ENCODE assay signal across 14 mouse cellular contexts in the genomic region with DNA sequence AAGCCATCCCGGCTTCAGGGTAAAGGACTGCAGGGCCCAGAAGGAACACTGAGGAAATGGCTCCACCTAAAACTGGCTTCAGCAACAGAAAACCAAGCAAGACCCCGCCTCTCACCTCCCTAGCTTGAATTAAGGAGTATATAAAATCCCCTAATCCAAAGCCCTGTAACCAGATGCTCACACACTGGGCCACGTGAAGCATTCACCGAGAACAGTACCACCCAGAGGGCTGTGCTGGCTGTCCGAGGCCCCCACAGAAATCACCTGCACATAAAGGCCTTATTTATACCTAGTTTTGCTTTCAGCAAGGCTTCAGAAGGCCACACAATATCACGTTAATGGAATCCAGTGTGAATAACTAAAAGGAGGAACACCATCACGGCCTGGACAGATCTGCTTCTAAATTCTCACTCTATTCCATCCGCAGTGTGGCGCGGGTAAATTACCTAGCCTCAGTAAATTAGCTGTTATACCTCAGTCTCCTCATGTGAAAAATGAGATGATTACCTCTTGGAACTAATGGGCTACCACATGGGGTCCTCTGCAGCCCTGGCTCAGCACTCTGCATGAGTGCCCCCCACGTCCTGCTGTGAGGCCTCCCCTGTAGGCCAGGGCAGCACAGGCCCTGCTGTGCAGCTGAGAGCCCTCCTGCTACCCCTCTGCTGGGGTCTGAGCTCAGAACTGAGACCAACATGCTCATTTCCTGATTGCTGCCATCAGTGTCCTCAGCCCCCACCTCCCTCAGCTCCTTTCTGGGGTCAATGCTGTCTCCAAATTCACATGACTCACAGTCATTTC. TPM values are rescaled to one million over a fixed set of nuclear protein-coding genes. Genes with fewer than 3 reads are reported as not detected.
DNase-seq lines count a peak whose midpoint lies in the region; ATAC-seq and TF ChIP-seq lines count a peak whose summit lies in the region.
"Had no signal": no experiment of that assay in that cellular context is flagged by ENCODE, and none has a peak within 500 bp of the region (broad histone marks: within the 10 kb centered on the region; RNA-seq: fewer than 3 reads in every experiment).

No protein-coding gene starts in this region.

- no peak for DNase-seq in kidney, postnatal 0 days (ENCODE audit: low spot score)
- DNase-seq in hindbrain, embryonic 10.5 days (ENCODE audit: low spot score): no peak
- no peak for DNase-seq in hindbrain, postnatal 0 days (ENCODE audit: low spot score)
- DNase-seq in layer of hippocampus, adult 18-20 months (ENCODE audit: low spot score in 2 of 2): no peak
- DNase-seq in urinary bladder, postnatal 14 days (ENCODE audit: low spot score): no peak
- DNase-seq: cerebellum, adult 11-12 months; heart, adult 18-20 months; kidney, postnatal 36 days; layer of hippocampus, postnatal 36 days; lung, embryonic 14.5 days had no signal

- H3K4me2 ChIP-seq in kidney, postnatal 0 days (ENCODE audit: low read length): no peak overlapping the region
- no peak overlapping the region for H3K4me2 ChIP-seq in kidney, embryonic 16.5 days (replicated peaks; ENCODE audit: low read depth, low read length)
- no peak overlapping the region for H3K4me2 ChIP-seq in hindbrain, postnatal 0 days (ENCODE audit: low read depth, low read length)
- no peak overlapping the region for H3K4me2 ChIP-seq in neural tube, embryonic 15.5 days
- H3K4me2 ChIP-seq: limb, embryonic 15.5 days; lung, embryonic 14.5 days had no signal

- H3K4me3 ChIP-seq in kidney, postnatal 0 days (replicated peaks; ENCODE audit: low read depth, low read length): no peak overlapping the region
- H3K4me3 ChIP-seq in kidney, embryonic 16.5 days (ENCODE audit: low read length): no peak overlapping the region
- no peak overlapping the region for H3K4me3 ChIP-seq in hindbrain, embryonic 10.5 days
- no peak overlapping the region for H3K4me3 ChIP-seq in hindbrain, postnatal 0 days (ENCODE audit: low read length)
- no peak overlapping the region for H3K4me3 ChIP-seq in neural tube, embryonic 15.5 days (replicated peaks)
- H3K4me3 ChIP-seq: limb, embryonic 15.5 days; megakaryocyte, embryonic 14.5 days had no signal

- 0 out of 2 replicates have a peak, but pooled peaks cover 4% of the 10 kb centered on the region for H3K36me3 ChIP-seq in kidney, postnatal 0 days (ENCODE audit: insufficient read depth, low read length)
- peaks cover 9% of the 10 kb centered on the region for H3K36me3 ChIP-seq in kidney, embryonic 16.5 days (ENCODE audit: insufficient read depth, low read length)
- H3K36me3 ChIP-seq in hindbrain, embryonic 10.5 days: peaks cover 41% of the 10 kb centered on the region
- 0 out of 2 replicates have a peak, but pooled peaks cover 3% of the 10 kb centered on the region for H3K36me3 ChIP-seq in hindbrain, postnatal 0 days (ENCODE audit: insufficient read depth, low read length)
- peaks cover 3% of the 10 kb centered on the region; the same call in 1 of the 2 replicates for H3K36me3 ChIP-seq in neural tube, embryonic 15.5 days

- no peak overlapping the region for H3K9ac ChIP-seq in kidney, postnatal 0 days (ENCODE audit: low read depth, low read length)
- H3K9ac ChIP-seq in kidney, embryonic 16.5 days (replicated peaks; ENCODE audit: low read length): no peak overlapping the region
- H3K9ac ChIP-seq in hindbrain, postnatal 0 days (replicated peaks; ENCODE audit: low read length): no peak overlapping the region
- no peak overlapping the region for H3K9ac ChIP-seq in neural tube, embryonic 15.5 days (replicated peaks)
- H3K9ac ChIP-seq: limb, embryonic 15.5 days; lung, embryonic 14.5 days had no signal

- ATAC-seq in kidney, postnatal 0 days (replicated peaks; ENCODE audit: low FRiP score, low read depth): peak; percentile 29; the same call in 1 of the 2 replicates
- no peak; the same call in 1 of the 2 replicates for ATAC-seq in kidney, embryonic 16.5 days (ENCODE audit: low FRiP score, low TSS enrichment)
- ATAC-seq in hindbrain, postnatal 0 days: peak; percentile 53; the same call in 1 of the 2 replicates
- ATAC-seq in neural tube, embryonic 15.5 days (ENCODE audit: low FRiP score): peak; percentile 83

- H3K9me3 ChIP-seq in kidney, postnatal 0 days (replicated peaks; ENCODE audit: low read length): no peaks in the 10 kb centered on the region
- no peaks in the 10 kb centered on the region for H3K9me3 ChIP-seq in kidney, embryonic 16.5 days (ENCODE audit: low read length)
- H3K9me3 ChIP-seq in hindbrain, embryonic 10.5 days: no peaks in the 10 kb centered on the region
- H3K9me3 ChIP-seq in hindbrain, postnatal 0 days (ENCODE audit: low read length): no peaks in the 10 kb centered on the region
- H3K9me3 ChIP-seq in neural tube, embryonic 15.5 days (replicated peaks): no peaks in the 10 kb centered on the region
- H3K9me3 ChIP-seq: limb, embryonic 15.5 days; megakaryocyte, embryonic 14.5 days had no signal

- 66% methylated on average over 11 of the region's 11 CpGs for WGBS in kidney, postnatal 0 days
- 70% methylated on average over 11 of the region's 11 CpGs for WGBS in kidney, embryonic 16.5 days
- WGBS in hindbrain, embryonic 10.5 days: 71% methylated on average over 11 of the region's 11 CpGs
- 62% methylated on average over 11 of the region's 11 CpGs for WGBS in hindbrain, postnatal 0 days
- WGBS in neural tube, embryonic 15.5 days: 46% methylated on average over 11 of the region's 11 CpGs

- TF ChIP-seq CTCF in kidney, postnatal 0 days (IDR thresholded peaks at IDR 0.05; ENCODE audit: low read depth): no peak
- no peak for TF ChIP-seq CTCF in hindbrain, postnatal 0 days (IDR thresholded peaks at IDR 0.05; ENCODE audit: low read depth)

- H3K27me3 ChIP-seq in kidney, postnatal 0 days (ENCODE audit: insufficient read depth, low read length): no peaks in the 10 kb centered on the region
- H3K27me3 ChIP-seq in kidney, embryonic 16.5 days (ENCODE audit: insufficient read depth, low read length): no peaks in the 10 kb centered on the region
- H3K27me3 ChIP-seq in hindbrain, embryonic 10.5 days (ENCODE audit: insufficient read depth, poor library complexity, severe bottlenecking): no peaks in the 10 kb centered on the region
- H3K27me3 ChIP-seq in hindbrain, postnatal 0 days (ENCODE audit: insufficient read depth, low read length): no peaks in the 10 kb centered on the region
- no peaks in the 10 kb centered on the region for H3K27me3 ChIP-seq in neural tube, embryonic 15.5 days (replicated peaks)
- H3K27me3 ChIP-seq: limb, embryonic 15.5 days; megakaryocyte, embryonic 14.5 days had no signal

- H3K4me1 ChIP-seq in kidney, postnatal 0 days (replicated peaks; ENCODE audit: insufficient read depth, low read length): no peaks in the 10 kb centered on the region
- 0 out of 2 replicates have a peak, but pooled peaks cover 7% of the 10 kb centered on the region for H3K4me1 ChIP-seq in kidney, embryonic 16.5 days (ENCODE audit: insufficient read depth, low read length)
- H3K4me1 ChIP-seq in hindbrain, embryonic 10.5 days (replicated peaks): peaks cover 11% of the 10 kb centered on the region
- H3K4me1 ChIP-seq in hindbrain, postnatal 0 days (ENCODE audit: insufficient read depth, low read length): no peaks in the 10 kb centered on the region
- H3K4me1 ChIP-seq in neural tube, embryonic 15.5 days: peaks cover 6% of the 10 kb centered on the region
- H3K4me1 ChIP-seq: megakaryocyte, embryonic 14.5 days had no signal

- no peak overlapping the region for H3K27ac ChIP-seq in kidney, postnatal 0 days
- H3K27ac ChIP-seq in kidney, embryonic 16.5 days (ENCODE audit: low read length): no peak overlapping the region
- H3K27ac ChIP-seq in hindbrain, embryonic 10.5 days: 0 out of 2 replicates have a peak overlapping the region, but pooled peaks have one; percentile 19
- no peak overlapping the region for H3K27ac ChIP-seq in hindbrain, postnatal 0 days
- peak overlapping the region; percentile 77 for H3K27ac ChIP-seq in neural tube, embryonic 15.5 days (replicated peaks)
- H3K27ac ChIP-seq: limb, embryonic 15.5 days had no signal

RNA-seq across cellular contexts. Expression of a gene that starts 45.0 kb away (rescaled TPM):
- 8.9 and 12.1 TPM in 2 replicates for polyA plus RNA-seq in kidney, postnatal 0 days (2015; fragmentation: Nextera tagmentation; extraction: Ambion mirVana)
- 19.3 and 21.3 TPM in 2 replicates for polyA plus RNA-seq in kidney, embryonic 16.5 days (2015; fragmentation: Nextera tagmentation; extraction: Ambion mirVana)
- polyA plus RNA-seq in hindbrain, embryonic 10.5 days (2016; fragmentation: Nextera tagmentation; extraction: Ambion mirVana): 18.1 and 22.4 TPM in 2 replicates
- 11.4 and 19.9 TPM in 2 replicates for total RNA-seq in hindbrain, postnatal 0 days (2014; rRNA removed)
- polyA plus RNA-seq in hindbrain, postnatal 0 days (2015; fragmentation: Nextera tagmentation; extraction: Ambion mirVana): 8.6 and 8.9 TPM in 2 replicates
- 8.7 and 12.6 TPM in 2 replicates for polyA plus RNA-seq in neural tube, embryonic 15.5 days (2015; fragmentation: Nextera tagmentation; extraction: Ambion mirVana)
- 10 to 100 TPM; 10.5 to 12.4 TPM for total RNA-seq in layer of hippocampus, adult 18-20 months (2021)

Comparison
In these comparisons a context has a peak if more than half of its experiments do, and no peak if none do; other contexts are left out.
1. H3K27ac ChIP-seq: peak in hindbrain, embryonic 10.5 days (single experiment) and neural tube, embryonic 15.5 days (single experiment); none in kidney, postnatal 0 days (single experiment), kidney, embryonic 16.5 days (single experiment) and hindbrain, postnatal 0 days (single experiment).